Mouse (Mus musculus) yolk sac, embryonic 10.5 days (tissue): ENCODE results near the gene B830017H08Rik.

Experiments used
- DNase-seq: peaks from one replicate; pipeline ENCODE4 v3.0.0-alpha.2; 2017; ENCODE audit warnings: low spot score

Gene B830017H08Rik

DNA sequence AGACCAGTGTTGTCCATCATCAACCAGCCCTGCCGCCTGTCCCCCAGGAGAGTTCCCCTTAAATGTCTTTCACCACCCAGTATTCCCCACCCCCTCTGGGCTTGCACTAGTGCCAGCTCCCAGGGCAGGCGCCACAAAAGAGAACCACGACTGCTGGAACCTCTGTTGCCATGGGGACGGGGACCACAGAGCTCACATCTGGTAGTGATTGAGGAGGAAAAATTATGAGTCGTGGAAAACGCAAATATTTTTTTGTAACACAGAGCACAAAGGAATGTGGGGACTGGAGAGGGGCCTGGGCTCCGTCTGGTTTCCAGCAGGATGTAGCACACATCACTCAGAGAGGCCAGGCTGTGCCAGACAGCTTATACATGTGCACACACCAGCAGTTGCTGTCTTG is 23.2 kb upstream of the B830017H08Rik start:
- peak; percentile 64 for DNase-seq

- peak; percentile 35 for DNase-seq
These were observed 20.8 kb upstream of the B830017H08Rik start for GRCm38 (mm10) chr16:17812120-17812519.

DNA sequence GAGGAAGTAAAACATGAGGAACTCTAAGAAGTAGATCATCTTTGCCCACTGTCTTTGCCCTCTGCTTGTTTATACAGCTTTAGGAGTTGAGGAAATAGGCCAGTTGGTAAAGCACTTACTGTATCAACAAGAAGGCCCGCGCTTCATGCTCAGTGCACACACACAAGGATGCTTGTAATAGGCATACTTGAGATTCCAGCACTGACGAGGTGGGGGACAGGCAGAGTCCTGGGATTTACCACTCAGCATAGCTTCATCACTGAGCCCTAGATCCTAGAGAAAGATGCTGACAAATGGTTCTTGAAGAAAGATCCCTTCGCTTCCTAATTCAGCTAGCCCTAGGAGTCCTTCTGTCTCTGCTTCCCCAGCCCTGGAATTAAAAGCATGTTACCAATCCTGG is 19.7 kb upstream of the B830017H08Rik start:
- DNase-seq, result peak; percentile 21

DNA sequence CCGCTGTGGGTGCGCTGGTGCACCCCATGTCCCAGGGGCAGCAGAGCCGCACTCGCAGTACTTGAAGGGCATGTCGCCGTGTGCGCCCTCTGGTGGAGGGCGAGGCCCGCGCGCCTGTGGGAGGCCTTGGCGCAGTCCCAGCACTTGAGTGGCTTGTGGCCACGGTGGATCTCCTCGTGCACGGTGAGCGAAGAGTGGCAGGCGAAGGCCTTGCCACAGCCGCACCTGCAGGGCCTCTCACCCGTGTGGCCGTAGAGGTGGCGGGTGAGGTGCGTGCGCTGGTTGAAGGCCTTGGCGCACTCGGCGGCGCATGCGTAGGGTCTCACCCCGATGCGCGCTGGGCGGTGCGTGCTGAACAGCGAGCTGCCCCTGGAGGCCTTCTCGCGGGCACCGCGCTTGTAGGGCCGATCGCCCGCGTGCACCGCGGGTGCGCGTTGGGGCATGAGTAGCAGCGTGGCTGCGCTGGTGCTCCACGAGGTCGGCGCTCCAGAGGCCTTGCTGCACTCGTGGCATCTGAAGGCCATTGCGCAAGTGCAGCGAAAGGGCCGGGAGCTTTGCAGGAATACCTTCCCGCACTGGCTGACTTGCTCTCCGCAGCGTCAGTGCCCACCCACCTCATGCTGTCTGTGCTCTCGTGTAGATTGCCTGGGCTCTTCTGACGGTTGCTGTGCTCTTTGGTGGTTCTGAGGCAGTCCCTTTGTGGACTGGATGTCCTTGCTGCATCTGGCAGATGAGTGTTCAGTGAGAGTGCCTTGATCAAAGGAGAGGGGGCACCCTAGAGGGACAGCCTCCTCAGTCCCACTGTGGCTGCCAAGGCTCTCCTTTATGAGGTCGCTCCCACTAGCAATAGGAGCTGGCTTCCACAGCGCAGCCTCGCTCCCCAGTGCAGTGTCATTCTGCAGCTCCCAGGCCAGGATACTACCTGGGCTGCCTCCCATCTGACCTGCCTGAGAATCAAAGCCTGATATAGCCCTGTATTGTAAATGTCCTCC is 17.2 kb upstream of the B830017H08Rik start:
- DNase-seq, result peak; percentile 85

GRCm38 (mm10) chr16:17816528-17816927 is 16.4 kb upstream of the B830017H08Rik start:
- no peak for DNase-seq

DNA sequence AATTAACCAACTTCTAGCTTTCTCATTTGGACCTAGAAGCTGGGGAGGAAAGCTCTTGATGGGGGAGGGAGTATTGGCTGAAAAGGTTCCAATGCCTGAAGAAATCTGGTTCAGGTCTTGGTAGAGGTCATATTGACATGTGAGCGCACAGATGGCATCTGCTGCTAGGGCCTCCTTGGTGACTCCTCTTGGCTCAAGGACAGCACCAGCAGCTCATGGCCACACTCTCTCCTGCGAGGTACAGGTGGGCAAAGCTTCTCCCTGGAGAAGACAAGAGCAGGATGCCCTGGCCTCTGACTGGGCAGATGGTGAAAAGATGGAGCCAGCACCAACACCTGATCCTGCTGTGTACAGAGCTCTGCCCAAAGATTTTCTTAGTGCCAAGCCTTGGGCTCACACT is 6.4 kb upstream of the B830017H08Rik start:
- DNase-seq, result no peak

GRCm38 (mm10) chr16:17828229-17828628 is 4.7 kb upstream of the B830017H08Rik start:
- DNase-seq, result no peak

DNA sequence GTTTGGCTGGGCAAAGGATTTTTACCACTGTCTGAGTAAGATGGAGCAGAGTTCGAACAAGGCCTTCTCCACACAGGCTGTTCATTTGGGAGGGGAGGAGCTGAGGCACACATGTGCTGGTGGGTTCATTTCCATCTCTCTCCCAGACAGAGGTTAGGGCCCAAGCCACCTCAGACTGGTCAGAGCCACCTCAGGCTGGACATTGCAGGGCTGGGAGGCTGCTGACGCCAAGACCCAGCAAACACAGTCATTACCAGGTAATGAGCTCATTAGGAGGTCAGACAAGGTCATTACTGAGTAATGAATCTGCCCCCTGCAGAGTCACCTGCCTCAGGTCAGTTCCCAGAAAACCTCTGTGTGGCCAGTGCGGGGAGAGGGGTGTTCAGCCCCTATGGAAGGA is 4.1 kb upstream of the B830017H08Rik start:
- DNase-seq, result no peak

DNA sequence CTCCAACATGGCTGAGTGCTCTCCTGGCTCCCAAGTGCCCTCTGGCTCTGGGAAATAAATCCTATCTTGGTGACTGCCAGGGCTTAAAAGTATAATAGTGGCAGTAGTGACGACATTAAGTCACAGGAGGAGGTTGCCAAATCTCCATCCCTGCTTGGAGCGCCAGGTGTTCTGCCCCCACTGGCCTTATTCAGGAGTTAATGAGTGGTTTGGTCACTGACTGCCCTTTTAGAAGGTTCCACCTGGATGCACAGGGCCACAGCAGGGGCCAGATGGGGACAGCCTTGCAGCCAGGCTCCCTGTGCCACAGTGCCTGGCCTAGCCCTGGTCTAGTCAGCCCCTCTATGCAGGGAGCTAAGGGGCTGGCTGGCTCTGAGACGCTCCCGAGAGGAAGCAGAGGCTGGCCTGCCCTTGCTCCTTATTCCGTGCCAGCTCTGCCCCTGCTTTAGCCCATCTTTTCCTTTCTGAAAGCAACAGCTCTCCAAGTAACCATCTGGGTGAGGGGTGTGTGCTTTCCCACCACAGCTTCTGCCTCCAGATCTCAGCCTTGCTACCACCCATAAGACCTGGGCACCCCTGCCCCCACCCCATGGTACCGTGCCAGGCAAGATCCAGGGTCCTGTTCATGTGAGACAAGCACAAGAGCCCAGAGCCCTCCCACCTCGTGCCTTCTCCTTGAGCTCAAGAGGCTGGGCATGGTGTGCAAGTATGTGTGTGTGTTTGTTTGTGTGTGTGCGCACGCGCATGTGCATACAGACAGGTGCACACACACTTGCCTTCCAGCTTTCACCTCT is 2.3 kb upstream of the B830017H08Rik start:
- no peak for DNase-seq

GRCm38 (mm10) chr16:17831781-17832180 is 1.1 kb upstream of the B830017H08Rik start:
- no peak for DNase-seq

- DNase-seq, result peak; percentile 14
These were observed 380 bp downstream of the B830017H08Rik start for GRCm38 (mm10) chr16:17833321-17833680.

GRCm38 (mm10) chr16:17833681-17834399 is 919 bp downstream of the B830017H08Rik start:
- peak; percentile 14 for DNase-seq

DNA sequence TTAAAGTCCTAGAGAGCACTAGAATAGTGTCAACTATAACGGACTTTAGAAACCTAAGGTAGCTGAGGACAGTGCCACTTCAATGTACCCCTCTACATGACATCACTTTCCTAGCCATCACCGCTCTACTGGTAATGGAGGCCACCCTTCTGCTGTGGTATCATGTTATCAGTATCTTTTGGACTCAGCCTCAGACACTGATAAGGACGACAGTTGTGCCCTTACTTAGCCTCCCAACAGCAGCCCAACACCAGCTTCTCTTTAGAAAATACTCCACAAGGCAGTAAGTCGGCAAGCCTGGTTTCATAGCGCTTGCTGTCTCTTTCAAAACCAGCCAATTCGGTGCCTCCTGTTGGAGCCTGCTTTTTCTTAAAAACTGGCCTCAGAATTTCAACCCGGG is 1.6 kb downstream of the B830017H08Rik start:
- no peak for DNase-seq

DNA sequence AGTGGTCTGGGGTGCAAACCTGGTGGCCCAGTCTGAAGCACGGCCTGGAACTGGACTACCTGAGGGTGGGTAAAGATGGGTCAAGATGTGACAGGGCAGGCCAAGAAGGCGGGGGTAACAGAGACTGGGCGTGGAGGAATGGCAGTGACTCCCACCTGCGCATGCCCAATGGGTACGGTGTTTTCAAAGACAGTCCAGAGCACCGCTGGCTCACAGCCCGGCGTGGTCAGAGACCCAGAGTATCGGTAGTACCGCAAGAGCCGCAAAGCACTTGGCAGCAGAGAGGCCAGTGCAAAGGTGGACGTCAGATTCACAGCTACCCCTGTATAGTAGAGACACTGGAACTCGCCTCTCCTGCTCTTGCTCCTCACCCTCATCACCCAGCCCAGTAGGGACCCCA is 2.6 kb downstream of the B830017H08Rik start:
- no peak for DNase-seq

- DNase-seq, result no peak
These were observed 5.1 kb downstream of the B830017H08Rik start, which contains the start of gene Car15 for GRCm38 (mm10) chr16:17838051-17838450. Car15 (minus strand) TSS chr16:17838364.

DNA sequence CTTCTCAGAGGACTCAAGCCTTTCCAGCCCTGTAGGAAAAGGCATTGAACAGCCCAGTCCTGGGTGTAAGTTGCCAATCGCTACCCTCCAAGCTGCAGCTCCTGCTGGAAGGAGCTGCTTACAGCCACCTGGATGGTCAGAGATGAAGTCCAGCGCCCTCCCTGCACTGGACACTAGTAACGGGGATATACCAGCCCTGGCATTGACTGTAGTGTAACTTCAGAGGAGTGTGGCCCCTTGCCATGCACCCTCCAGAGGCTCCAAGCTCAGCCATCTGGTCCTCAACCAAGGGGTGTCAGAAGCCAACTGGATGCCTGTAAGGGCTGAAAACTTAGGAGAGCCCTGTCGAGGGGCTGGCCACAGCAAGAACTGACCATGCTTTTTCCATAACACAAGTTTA is 7.1 kb downstream of the B830017H08Rik start:
- DNase-seq, result no peak

DNA sequence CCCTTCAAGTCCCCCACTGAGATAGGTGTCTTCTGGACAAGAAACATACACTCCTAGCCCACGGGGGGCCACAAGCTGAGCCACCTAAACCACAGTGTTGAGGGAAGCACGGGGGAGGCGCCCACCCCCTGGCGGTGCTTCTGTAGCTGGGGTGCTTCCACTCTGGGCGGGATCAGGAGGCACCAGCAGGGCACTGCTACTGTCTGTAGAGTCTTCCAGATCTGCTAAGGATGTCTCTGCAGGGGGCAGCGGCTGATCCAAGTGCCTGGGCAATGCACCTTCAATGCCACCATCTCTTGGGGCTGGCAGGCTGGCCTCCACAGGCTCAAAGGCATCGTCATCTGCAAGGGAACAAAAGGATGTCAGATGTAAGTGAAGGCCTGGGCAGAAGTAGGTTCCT is 9.5 kb downstream of the B830017H08Rik start:
- no peak for DNase-seq

- no peak for DNase-seq
These were observed 10.9 kb downstream of the B830017H08Rik start for GRCm38 (mm10) chr16:17843701-17844365.

DNA sequence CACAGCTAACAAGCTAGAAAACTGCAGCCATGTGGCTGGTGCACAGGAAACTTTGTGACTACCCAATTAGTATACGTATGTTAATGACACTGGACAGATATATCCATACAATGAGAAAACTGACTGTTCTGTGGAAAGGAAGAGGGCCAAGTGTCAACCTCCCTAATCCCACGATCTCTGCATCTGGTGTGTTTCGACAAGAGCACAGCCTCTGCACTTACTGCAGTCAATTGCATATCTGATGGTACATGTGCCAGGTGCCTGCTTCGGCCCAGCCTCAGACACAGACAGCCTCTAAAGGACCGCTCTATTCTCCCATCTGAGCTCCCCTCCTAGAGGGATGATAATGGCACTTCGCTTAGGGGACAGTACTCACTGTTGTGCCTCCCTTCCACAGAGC is 15.5 kb downstream of the B830017H08Rik start:
- no peak for DNase-seq

DNA sequence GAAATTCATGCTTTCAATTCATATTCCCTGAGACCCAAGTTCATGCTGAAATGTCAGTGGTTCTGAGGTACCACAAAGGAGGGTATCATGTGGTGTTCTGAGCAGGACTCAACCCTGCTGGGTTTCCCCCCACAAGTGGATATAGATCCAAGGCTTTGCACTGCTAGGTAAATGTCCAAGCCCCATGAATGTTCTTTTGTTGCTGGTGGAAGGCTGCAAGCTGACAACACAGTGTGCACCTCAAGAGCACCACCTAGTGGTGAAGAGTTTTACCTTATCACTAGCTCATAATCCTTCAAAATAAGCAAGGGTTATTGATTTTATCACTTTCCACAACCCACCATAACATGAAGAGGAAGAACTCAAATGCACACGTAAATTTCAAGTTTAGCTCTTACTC is 16.0 kb downstream of the B830017H08Rik start:
- peak; percentile 26 for DNase-seq

- no peak for DNase-seq
These were observed 16.6 kb downstream of the B830017H08Rik start for GRCm38 (mm10) chr16:17849486-17849885.

- no peak for DNase-seq
These were observed 18.4 kb downstream of the B830017H08Rik start for GRCm38 (mm10) chr16:17851331-17851730.
